Mouse (Mus musculus): ENCODE measurements around the gene Nars2.

DNA sequence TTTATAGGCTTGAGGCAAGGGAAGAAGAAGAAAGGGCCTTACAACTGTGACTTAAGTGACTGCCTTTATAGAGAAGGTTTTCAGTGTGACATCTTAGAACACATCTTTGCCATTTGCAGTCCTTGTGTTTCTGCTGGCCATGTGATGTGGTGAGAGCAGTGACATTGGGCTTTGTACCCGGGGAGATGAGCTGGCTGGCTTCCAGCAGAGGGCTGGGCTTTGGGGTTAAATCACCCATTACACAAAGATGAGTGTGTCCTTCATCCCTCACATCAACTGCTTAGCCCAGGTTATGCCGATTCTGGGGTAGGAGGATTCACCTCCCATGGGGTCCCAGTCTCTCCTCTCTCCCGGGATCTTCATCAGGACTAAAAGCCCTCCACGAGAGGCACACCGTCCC lies 41.4 kb upstream of the Nars2 start:
- no peak for TF ChIP-seq CTCF (IDR thresholded peaks at IDR 0.05; ENCODE audit: low read depth)
- no peak for TF ChIP-seq EP300 (IDR thresholded peaks at IDR 0.05; ENCODE audit: low read depth)
